Mouse (Mus musculus) thymus, postnatal 25 days (tissue): ENCODE results near the gene Efna3.

ENCODE experiments used
- DNase-seq: peaks from one replicate; pipeline ENCODE4 v3.0.0; 2022

The Efna3 gene

GRCm38 (mm10) chr3:89322514-89323165 is at the start of gene Efna3:
TSS of gene Efna3 (minus strand) at chr3:89322965.
- peak; percentile 75 for DNase-seq

DNA sequence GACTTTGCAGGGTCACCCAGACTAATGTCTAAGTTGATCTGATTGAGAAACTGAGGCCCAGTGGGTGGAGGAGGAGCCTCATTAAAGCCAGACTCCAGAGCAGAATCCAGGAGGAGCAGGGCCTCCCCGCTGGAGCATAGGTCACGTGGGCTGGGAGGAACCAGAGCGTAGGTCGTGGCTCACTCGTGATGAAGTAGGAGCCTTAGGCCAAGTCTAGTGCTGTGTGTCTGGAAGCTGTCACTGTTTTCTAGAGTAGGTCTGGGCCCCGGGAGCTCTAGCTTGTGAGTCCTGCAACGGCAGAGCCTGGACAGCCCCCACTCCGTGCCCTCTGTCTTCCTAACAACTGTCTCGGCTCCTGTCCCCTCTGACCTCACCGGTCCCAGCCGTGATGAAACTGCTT is 44.6 kb upstream of the Efna3 start:
- DNase-seq: no peak

GRCm38 (mm10) chr3:89365486-89366414 is 43.0 kb upstream of the Efna3 start:
- no peak for DNase-seq

GRCm38 (mm10) chr3:89365153-89365485 is 42.4 kb upstream of the Efna3 start, which contains the start of gene Dcst1:
TSS of gene Dcst1 (minus strand) at chr3:89365253.
- no peak for DNase-seq

DNA sequence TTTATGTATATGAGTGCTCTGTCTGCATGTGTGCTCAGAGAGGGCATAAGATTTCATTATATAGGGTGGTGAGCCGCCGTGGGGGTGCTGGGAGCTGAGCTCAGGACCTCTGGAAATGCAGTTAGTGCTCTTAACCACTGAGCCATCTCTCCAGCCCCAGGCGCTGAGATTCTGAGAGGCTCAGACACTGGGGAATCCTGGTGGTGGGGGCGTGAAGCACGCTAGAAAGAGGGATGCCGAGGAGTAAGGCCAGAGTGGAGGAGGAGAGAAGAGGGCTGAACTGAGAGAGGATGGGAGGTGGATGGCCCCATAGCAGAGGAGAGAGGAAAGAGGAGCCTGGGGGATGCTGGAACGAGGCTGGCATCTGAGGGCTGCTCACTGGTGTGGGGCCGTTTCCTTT is 41.9 kb upstream of the Efna3 start:
- DNase-seq: no peak

GRCm38 (mm10) chr3:89361675-89362074 is 38.9 kb upstream of the Efna3 start, which contains the start of gene Dcst2:
TSS of gene Dcst2 (plus strand) at chr3:89361975.
- DNase-seq: no peak

DNA sequence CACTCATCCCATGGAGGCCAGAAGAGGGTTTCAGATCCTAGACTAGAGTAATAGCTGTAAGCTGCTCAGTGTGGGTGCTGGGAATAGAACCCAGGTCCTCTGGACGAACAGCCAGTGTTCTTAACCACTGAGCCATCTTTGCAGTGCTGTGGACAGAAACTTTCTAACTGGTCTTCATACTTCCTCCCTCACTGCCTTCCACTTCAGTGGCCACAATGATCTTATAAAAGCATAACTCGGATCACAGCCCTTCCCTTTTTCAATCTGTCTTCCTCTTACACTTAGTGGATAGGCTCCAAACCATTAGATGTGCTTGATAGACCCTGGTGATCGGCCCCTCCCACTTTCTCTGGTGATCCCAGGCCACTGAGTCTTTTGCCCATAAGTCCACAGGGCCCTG is 37.5 kb upstream of the Efna3 start:
- DNase-seq: no peak

GRCm38 (mm10) chr3:89359630-89360029 is 36.9 kb upstream of the Efna3 start:
- no peak for DNase-seq

DNA sequence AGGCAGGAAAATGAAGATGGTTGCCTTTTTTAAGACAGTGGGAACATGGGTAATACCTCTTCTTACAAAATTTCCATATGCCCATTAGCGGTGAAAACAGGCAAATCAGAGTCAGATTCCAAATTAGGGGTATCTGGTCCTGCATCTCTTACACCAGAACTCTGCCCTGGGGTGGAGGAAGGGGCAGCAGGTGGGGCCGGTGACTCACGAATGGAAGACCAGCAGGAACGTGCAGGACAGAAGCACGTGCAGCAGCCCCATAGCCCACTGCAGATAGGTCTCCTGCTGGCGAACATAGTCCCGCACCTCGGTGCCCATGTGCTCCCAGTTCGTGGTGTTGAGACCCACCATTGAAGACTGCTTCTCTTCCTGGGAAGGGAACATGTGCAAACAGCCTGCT is 33.3 kb upstream of the Efna3 start:
- no peak for DNase-seq

DNA sequence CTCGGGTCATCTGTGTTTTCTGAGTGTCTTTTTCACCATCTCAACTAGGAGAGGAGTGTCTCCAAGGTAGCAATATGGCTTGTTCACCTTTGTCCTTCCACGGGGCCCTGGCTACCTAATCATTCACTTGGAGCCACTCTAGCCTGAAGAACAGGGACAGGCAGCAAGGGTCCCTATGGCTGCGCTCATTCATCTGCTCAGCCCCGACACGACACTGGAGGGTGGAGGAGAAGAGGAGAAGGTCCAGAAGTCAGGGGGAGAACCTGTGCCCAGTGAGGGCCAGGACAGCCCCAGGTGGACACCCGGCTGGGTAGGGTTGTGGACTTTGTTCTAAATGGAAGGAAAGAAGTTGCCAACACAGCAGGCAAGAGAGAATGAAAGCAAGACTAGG is 32.7 kb upstream of the Efna3 start:
- no peak for DNase-seq

DNA sequence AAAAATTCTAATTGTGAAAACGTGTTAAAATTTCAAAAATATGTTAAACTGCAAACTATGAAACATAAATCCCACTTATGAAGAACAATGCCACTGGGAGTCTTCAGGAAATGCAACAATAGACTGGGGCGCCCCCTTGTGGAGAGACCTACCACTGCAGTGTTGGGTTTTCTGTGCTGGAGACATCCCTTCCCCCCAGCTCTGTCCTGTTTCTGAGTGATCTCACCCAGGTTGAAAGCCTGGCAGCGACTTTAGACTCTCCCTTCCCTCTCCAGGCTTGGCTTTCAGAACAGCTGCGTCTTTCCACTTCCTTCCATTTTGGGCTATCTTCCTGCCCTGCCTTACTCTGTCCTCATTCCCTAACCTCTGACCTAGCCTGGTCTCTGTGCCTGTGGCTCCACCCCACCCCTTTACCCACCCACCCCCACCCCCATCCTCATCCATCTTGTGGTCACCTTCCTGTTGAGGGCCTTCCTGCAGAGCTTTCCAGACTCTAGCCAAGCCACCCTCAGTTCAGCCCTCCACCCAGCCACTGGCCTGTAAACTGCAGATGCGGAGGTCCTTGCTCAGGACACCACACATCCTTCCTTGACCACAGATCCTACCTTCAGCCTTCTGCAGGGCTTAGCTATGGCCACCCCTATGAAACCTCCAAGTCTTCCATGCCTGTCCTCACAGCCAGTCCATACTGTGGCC is 32.2 kb upstream of the Efna3 start:
- peak; percentile 85 for DNase-seq

GRCm38 (mm10) chr3:89351271-89351670 is 28.5 kb upstream of the Efna3 start:
- DNase-seq: no peak

- peak; percentile 86 for DNase-seq
Observed at GRCm38 (mm10) chr3:89349869-89350501, 27.2 kb upstream of the Efna3 start, which contains the start of gene Adam15. TSS of gene Adam15 (minus strand) at chr3:89349996.

DNA sequence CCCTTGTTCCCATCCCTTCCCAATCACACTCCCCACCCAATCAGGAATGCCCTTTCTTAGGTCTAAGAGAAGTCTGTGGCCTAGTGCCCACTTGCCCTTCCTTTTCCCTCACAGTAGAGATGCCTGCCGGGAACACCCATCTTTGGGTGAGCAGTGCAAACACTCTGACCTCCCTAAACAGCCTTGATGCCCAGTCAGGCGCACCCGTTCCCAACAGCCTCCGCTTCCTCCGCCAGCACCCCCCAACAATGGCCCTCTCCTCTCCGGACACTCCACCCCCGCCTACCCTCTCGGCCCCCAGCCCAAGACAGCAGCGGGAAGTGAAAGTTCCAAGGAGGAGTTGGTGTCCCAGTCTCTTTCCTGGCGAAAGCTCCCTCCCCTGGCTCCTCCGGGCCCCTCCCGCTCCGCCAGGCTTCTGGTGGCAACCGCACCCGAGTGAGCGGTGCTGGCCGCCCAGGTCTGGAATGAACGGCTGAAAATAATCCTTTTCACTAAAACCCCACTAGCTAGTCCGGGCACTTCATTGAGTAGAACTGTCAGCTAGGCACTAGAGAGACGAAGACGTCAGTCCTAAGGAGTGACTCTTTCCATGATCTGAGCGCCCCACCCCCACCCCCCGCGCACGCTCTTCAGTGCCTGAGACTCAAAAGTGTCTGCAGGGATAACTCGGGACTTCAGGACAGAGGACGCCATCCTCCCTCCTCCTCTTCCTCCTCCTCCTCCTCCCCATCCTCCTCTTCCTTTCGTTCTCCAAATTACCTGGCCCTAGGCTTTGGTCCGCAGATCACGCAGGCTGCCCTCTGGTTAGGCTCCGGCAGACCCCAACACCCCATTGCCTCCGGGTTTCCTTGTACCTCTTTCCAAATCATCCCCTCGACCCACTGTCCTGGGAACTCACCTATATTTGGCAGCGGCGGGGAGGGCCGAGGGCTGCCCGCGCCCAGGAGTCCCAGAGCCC is 26.4 kb upstream of the Efna3 start:
- no peak for DNase-seq

- DNase-seq: no peak
Observed at GRCm38 (mm10) chr3:89347916-89348315, 25.2 kb upstream of the Efna3 start.

DNA sequence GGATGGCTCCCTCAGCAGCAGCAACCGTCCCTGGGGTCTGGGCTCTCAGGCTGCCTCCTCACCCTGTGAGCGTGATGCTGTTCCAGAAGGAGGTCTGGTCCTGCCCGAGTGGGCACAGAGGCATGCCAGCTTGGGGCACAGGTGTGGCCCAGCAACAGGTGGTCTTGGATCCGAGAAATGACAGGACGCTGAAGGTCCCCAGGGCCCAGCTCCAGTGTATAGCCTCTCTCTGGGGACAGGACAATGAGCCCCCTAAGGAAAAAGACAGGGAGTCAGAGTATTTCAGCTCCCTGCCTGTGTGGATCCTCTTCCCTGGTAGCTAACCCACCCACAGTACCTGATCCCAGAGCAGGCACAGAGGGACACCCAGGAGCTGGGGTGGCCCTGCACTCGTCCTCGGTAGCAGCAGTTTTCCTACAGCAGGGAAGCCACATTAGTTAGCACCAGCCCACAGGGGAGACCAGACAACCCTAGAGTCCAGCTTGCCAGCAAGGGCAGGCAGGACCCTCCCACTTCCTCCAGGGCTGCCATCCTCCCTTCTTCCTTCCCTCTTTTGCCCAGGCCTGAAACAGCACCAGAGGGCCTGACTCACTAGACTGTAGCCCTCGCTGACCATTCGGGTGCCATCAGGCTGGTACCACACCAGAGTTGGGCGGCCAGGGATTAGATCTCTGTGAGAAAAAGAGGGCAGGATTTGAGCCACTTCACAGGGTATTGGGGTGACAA is 24.2 kb upstream of the Efna3 start:
- DNase-seq: no peak

DNA sequence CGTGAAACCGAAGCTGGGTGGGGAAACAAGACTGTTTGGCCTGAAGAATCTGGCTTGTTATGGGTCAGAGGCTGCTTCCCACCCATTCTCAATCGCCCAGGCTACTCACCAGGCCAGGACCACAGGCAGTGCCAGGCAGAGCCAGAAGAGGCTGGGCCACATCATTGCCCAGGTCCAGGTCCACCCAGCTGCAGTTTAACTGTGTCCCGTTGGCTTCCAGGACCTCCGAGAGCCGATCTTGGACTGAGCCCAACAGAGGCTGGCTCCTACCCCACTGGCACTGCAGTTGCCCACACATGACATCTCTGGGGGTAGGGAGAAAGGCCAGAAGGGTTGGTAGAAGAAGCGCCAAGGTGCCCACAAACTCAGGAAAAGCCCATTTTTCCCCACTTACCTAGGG is 20.5 kb upstream of the Efna3 start:
- no peak for DNase-seq

- no peak for DNase-seq
Observed at GRCm38 (mm10) chr3:89341794-89342193, 19.0 kb upstream of the Efna3 start.

DNA sequence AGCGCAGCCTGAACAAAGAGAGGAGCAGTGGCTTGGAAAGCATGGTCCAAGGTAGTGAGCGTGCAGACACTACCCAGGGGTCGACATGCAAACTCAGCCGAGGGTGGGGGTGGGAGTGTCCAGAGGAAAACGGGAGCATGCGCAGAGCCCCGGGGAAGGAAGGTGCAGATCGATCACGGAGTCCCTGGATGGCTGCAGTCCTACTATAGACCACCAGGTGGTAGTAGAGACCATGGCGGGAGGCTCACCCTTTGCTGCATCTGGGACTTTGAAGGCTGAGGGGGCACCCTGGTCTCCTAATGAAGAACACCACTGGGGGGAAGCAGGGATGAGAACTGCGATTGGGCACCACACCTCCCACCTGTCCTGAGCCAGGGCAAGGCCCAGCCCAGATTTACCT is 17.7 kb upstream of the Efna3 start:
- DNase-seq: peak; percentile 79

DNA sequence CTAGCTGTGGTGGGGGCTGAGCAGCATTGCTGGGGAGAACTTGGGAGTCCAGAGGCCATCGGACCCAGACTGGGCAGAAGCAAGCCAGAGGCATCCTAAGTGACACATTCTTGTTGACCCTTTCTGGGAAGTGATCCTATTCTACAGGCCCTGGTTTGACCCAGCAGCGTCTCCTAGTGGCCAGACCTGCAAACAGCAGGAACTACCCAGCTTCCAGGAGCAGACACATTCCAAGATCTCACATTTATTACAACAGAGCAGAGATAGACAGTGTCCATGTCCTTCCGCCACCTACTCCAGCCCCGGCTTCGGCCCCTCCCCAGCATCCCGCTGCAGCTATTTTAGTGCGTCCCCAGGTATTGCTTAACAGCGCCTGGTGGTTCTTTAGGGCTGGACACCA is 16.7 kb upstream of the Efna3 start:
- peak; percentile 70 for DNase-seq
